In the genomic region with DNA sequence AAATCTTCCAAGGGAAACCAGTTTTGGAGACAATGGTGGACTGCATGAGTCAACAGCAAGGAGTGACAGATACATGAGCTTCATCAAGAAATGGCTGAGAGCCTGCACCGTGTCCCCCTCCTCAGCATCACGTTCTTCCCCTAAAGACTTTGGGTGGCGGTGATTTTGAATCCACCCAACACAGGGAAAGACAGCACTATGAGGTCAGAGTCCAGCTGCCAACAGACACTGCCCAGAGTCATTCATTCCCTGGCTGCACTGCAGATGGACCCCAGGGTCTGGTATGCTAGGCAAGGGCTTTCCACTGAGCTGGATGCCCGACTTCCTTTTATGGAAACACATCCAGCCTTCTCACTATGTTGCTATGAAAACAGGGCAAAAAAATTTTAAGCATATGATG, we compare ENCODE assay signal across 15 mouse cellular contexts.
DNase-seq lines count a peak whose midpoint lies in the region; ATAC-seq and TF ChIP-seq lines count a peak whose summit lies in the region.
"Had no signal": no experiment of that assay in that cellular context is flagged by ENCODE, and none has a peak within 500 bp of the region (broad histone marks: within the 10 kb centered on the region; RNA-seq: fewer than 3 reads in every experiment).

No protein-coding gene starts in this region.

- H3K4me2 ChIP-seq in heart, embryonic 14.5 days (ENCODE audit: low read length), result no peak overlapping the region
- no peak overlapping the region for H3K4me2 ChIP-seq in lung, embryonic 14.5 days
- H3K4me2 ChIP-seq: hindbrain, embryonic 14.5 days; limb, embryonic 12.5 days; liver, embryonic 11.5 days; midbrain, embryonic 12.5 days had no signal

- peaks cover 4 to 12% of the 10 kb centered on the region in 2 experiments for H3K4me1 ChIP-seq in heart, embryonic 14.5 days (ENCODE audit: control insufficient read depth in 2 of 2, insufficient read depth in 2 of 2, low read length in 2 of 2)
- H3K4me1 ChIP-seq in lung, embryonic 14.5 days (ENCODE audit: insufficient read depth), result no peaks in the 10 kb centered on the region; the same call in 1 of the 2 replicates
- H3K4me1 ChIP-seq: forebrain, embryonic 10.5 days; limb, embryonic 12.5 days; midbrain, embryonic 12.5 days had no signal

- no peak overlapping the region for H3K4me3 ChIP-seq in gastrocnemius, adult 2 months
- no peak overlapping the region for H3K4me3 ChIP-seq in heart, embryonic 14.5 days (ENCODE audit: control insufficient read depth in 1 of 2, insufficient read depth in 1 of 2, low read depth in 1 of 2, low read length in 2 of 2)
- no peak overlapping the region for H3K4me3 ChIP-seq in lung, embryonic 14.5 days (ENCODE audit: low read depth, low read length)
- H3K4me3 ChIP-seq: forebrain, embryonic 10.5 days; limb, embryonic 12.5 days; midbrain, embryonic 12.5 days had no signal

- intact Hi-C loops in gastrocnemius, adult 2 months (cut with DNase I), result loop anchor here (1.0 to 2.0 kb wide), 2 partner anchors 43 to 334 kb away; no protein-coding TSS in a partner anchor
- intact Hi-C loops in gastrocnemius, postnatal 14 days (cut with DNase I; ENCODE audit: low total_unique reads), result no loop called here
- intact Hi-C loops in heart, postnatal 36 days (cut with DNase I), result loop anchor here (1.0 to 5.0 kb wide), 4 partner anchors 44 to 550 kb away; partner anchors contain the start of gene Fignl1

- H3K36me3 ChIP-seq in heart, embryonic 14.5 days (ENCODE audit: control insufficient read depth, insufficient read depth, low read length), result no peaks in the 10 kb centered on the region
- H3K36me3 ChIP-seq in lung, embryonic 14.5 days (ENCODE audit: insufficient read depth), result no peaks in the 10 kb centered on the region
- H3K36me3 ChIP-seq: forebrain, embryonic 10.5 days; limb, embryonic 12.5 days; midbrain, embryonic 12.5 days had no signal

- H3K27me3 ChIP-seq in heart, embryonic 14.5 days (ENCODE audit: control insufficient read depth, insufficient read depth, low read length), result no peaks in the 10 kb centered on the region
- H3K27me3 ChIP-seq in lung, embryonic 14.5 days (ENCODE audit: insufficient read depth, low read length), result no peaks in the 10 kb centered on the region
- H3K27me3 ChIP-seq: limb, embryonic 12.5 days had no signal

- ATAC-seq in heart, embryonic 14.5 days (ENCODE audit: insufficient number of reproducible peaks, insufficient read depth, low FRiP score, low read depth), result no peak
- peak; percentile 45; the same call in 1 of the 2 replicates for ATAC-seq in lung, embryonic 14.5 days (ENCODE audit: insufficient read depth)
- ATAC-seq: inflammation-experienced regulatory T-cells, adult 6 months; liver, postnatal 0 days had no signal

- no peak for DNase-seq in gastrocnemius, adult 2 months
- DNase-seq in gastrocnemius, postnatal 14 days, result no peak
- no peak for DNase-seq in heart, postnatal 36 days
- no peak for DNase-seq in lung, embryonic 14.5 days
- no peak for DNase-seq in lung, postnatal 25 days (ENCODE audit: low spot score)
- peak; percentile 70 for DNase-seq in Muller cell, postnatal 12 days (ENCODE audit: inconsistent ontology term)
- DNase-seq in yolk sac, embryonic 10.5 days (ENCODE audit: low spot score), result no peak

- H3K9ac ChIP-seq in heart, embryonic 14.5 days (ENCODE audit: low read length), result no peak overlapping the region
- H3K9ac ChIP-seq in lung, embryonic 14.5 days, result no peak overlapping the region
- H3K9ac ChIP-seq: hindbrain, embryonic 14.5 days; limb, embryonic 12.5 days; liver, postnatal 0 days; midbrain, embryonic 12.5 days had no signal

- no peak for TF ChIP-seq CTCF in gastrocnemius, adult 2 months (IDR thresholded peaks at IDR 0.05)
- TF ChIP-seq CTCF in lung, embryonic 14.5 days (IDR thresholded peaks at IDR 0.05; ENCODE audit: low read depth), result no peak

- peak overlapping the region; percentile 55 for H3K27ac ChIP-seq in gastrocnemius, adult 2 months
- peak overlapping the region; percentile 9 to 14; a peak in 1 of 4 replicates for H3K27ac ChIP-seq in heart, embryonic 14.5 days (replicated peaks in 1 of 2; ENCODE audit: control insufficient read depth in 1 of 2, insufficient read depth in 1 of 2, low read depth in 2 of 2, low read length in 2 of 2)
- peak overlapping the region; percentile 30; the same call in 1 of the 2 replicates for H3K27ac ChIP-seq in lung, embryonic 14.5 days (ENCODE audit: low read depth)
- H3K27ac ChIP-seq: forebrain, embryonic 10.5 days; hindbrain, embryonic 14.5 days; limb, embryonic 12.5 days; midbrain, embryonic 12.5 days had no signal

- no peaks in the 10 kb centered on the region for H3K9me3 ChIP-seq in heart, embryonic 14.5 days (ENCODE audit: control insufficient read depth, low read length)
- no peaks in the 10 kb centered on the region for H3K9me3 ChIP-seq in lung, embryonic 14.5 days (ENCODE audit: low read depth, low read length)
- H3K9me3 ChIP-seq: forebrain, embryonic 10.5 days; limb, embryonic 12.5 days; midbrain, embryonic 12.5 days had no signal

- WGBS in heart, embryonic 14.5 days, result 50% methylated on average over 4 of the region's 4 CpGs
- WGBS in lung, embryonic 14.5 days, result 58% methylated on average over 4 of the region's 4 CpGs
